Mouse (Mus musculus) erythroblast, embryonic 14.5 days (primary cell): ENCODE results near the gene Mycbp. TPM values are rescaled to one million over a fixed set of nuclear protein-coding genes. Genes with fewer than 3 reads are reported as not detected.
"Not testable (repeated sequence)": the region's sequence is repeated elsewhere in the genome, so short reads cannot be mapped to it uniquely, and the experiment has no call there.

ENCODE experiments used
- H3K27me3 ChIP-seq: 2 replicates; pipeline ENCODE4 v1.6.1; 2012; ENCODE audit warnings: inconsistent platforms; ENCODE audit not compliant: control insufficient read depth
- H3K36me3 ChIP-seq: 2 replicates; pipeline ENCODE4 v1.6.1; 2012; ENCODE audit warnings: mild to moderate bottlenecking, inconsistent platforms; ENCODE audit not compliant: control insufficient read depth
- H3K4me1 ChIP-seq: 2 replicates; pipeline ENCODE4 v1.6.1; 2012; ENCODE audit warnings: inconsistent platforms; ENCODE audit not compliant: control insufficient read depth
- H3K4me3 ChIP-seq: replicated peaks from 2 replicates; pipeline ENCODE3; 2012; ENCODE audit warnings: moderate library complexity, mild to moderate bottlenecking, inconsistent platforms
- H3K9me3 ChIP-seq: 2 replicates; pipeline ENCODE4 v1.6.1; 2012; ENCODE audit warnings: low read length, inconsistent platforms, mixed read lengths; ENCODE audit not compliant: control insufficient read depth
- GATA1 ChIP-seq: IDR thresholded peaks from 2 replicates; pipeline ENCODE4 v1.6.1; 2012; ENCODE audit warnings: low read length, inconsistent platforms, mixed read lengths
- TAL1 ChIP-seq: IDR thresholded peaks from 3 replicates; pipeline ENCODE4 v1.6.1; 2012; ENCODE audit warnings: low read length, inconsistent platforms, mixed read lengths
- polyA plus RNA-seq: library from polyadenylated mRNA; stranded (reverse); fragments of >175 nt; gene quantifications from 2 replicates; pipeline ENCODE4 v1.2.3, GENCODE M21; 2012

The Mycbp gene
- polyA plus RNA-seq, 1 experiment, result 5.4 TPM

GRCm38 (mm10) chr4:123934306-123934705 is 29.7 kb downstream of the Mycbp start:
- Histone ChIP-seq H3K4me3 (no peak overlapping the region), H3K9me3 (no peaks in the 10 kb centered on the region), H3K4me1 (no peaks in the 10 kb centered on the region), H3K36me3 (peaks cover 67% of the 10 kb centered on the region), H3K27me3 (no peaks in the 10 kb centered on the region)
- no peak for TF ChIP-seq GATA1
- TF ChIP-seq TAL1, result no peak

- no peak for TF ChIP-seq GATA1
- H3K27me3 ChIP-seq, result no peaks in the 10 kb centered on the region
- H3K36me3 ChIP-seq, result peaks cover 51% of the 10 kb centered on the region
- H3K9me3 ChIP-seq, result no peaks in the 10 kb centered on the region
- H3K4me1 ChIP-seq, result no peaks in the 10 kb centered on the region
- no peak overlapping the region for H3K4me3 ChIP-seq
Observed at GRCm38 (mm10) chr4:123936059-123936458, 31.4 kb downstream of the Mycbp start.

GRCm38 (mm10) chr4:123939838-123940237 is 35.2 kb downstream of the Mycbp start:
- peaks cover 23% of the 10 kb centered on the region for H3K36me3 ChIP-seq
- H3K27me3 ChIP-seq, result no peaks in the 10 kb centered on the region
- no peaks in the 10 kb centered on the region for H3K4me1 ChIP-seq
- H3K4me3 ChIP-seq, result no peak overlapping the region
- TF ChIP-seq TAL1 (no peak), GATA1 (no peak)
- no peaks in the 10 kb centered on the region for H3K9me3 ChIP-seq

GRCm38 (mm10) chr4:123940878-123941277 is 36.2 kb downstream of the Mycbp start:
- H3K4me3 ChIP-seq, H3K4me1 ChIP-seq, H3K27me3 ChIP-seq, H3K9me3 ChIP-seq: not testable (repeated sequence)
- H3K36me3 ChIP-seq, result peaks cover 14% of the 10 kb centered on the region

- Histone ChIP-seq H3K9me3 (no peaks in the 10 kb centered on the region), H3K4me1 (no peaks in the 10 kb centered on the region), H3K4me3 (no peak overlapping the region), H3K36me3 (no peaks in the 10 kb centered on the region), H3K27me3 (no peaks in the 10 kb centered on the region)
- TF ChIP-seq GATA1 (no peak), TAL1 (no peak)
Observed at GRCm38 (mm10) chr4:123946701-123947100, 42.1 kb downstream of the Mycbp start.

GRCm38 (mm10) chr4:123947149-123947548 is 42.5 kb downstream of the Mycbp start:
- Histone ChIP-seq H3K36me3 (no peaks in the 10 kb centered on the region), H3K4me1 (no peaks in the 10 kb centered on the region), H3K9me3 (no peaks in the 10 kb centered on the region)

GRCm38 (mm10) chr4:123948901-123949300 is 44.3 kb downstream of the Mycbp start:
- no peaks in the 10 kb centered on the region for H3K36me3 ChIP-seq

More at GRCm38 (mm10) chr4:123947149-123947548, 42.5 kb downstream of the Mycbp start:
- TF ChIP-seq TAL1, result no peak
- no peak for TF ChIP-seq GATA1
- H3K4me3 ChIP-seq, result no peak overlapping the region
- no peaks in the 10 kb centered on the region for H3K27me3 ChIP-seq

GRCm38 (mm10) chr4:123949649-123950048 is 45.0 kb downstream of the Mycbp start:
- H3K4me3 ChIP-seq, result no peak overlapping the region
- H3K4me1 ChIP-seq, result no peaks in the 10 kb centered on the region
- no peaks in the 10 kb centered on the region for H3K27me3 ChIP-seq
- no peak for TF ChIP-seq TAL1
- TF ChIP-seq GATA1, result no peak
- H3K9me3 ChIP-seq, result no peaks in the 10 kb centered on the region
- no peaks in the 10 kb centered on the region for H3K36me3 ChIP-seq

More at GRCm38 (mm10) chr4:123948901-123949300, 44.3 kb downstream of the Mycbp start:
- Histone ChIP-seq H3K4me1 (no peaks in the 10 kb centered on the region), H3K9me3 (no peaks in the 10 kb centered on the region), H3K27me3 (no peaks in the 10 kb centered on the region), H3K4me3 (no peak overlapping the region)
- no peak for TF ChIP-seq GATA1
- TF ChIP-seq TAL1, result no peak

- Histone ChIP-seq H3K9me3 (no peaks in the 10 kb centered on the region), H3K4me3 (no peak overlapping the region), H3K27me3 (peaks cover 12% of the 10 kb centered on the region), H3K36me3 (no peaks in the 10 kb centered on the region), H3K4me1 (no peaks in the 10 kb centered on the region)
- no peak for TF ChIP-seq TAL1
- TF ChIP-seq GATA1, result no peak
Observed at GRCm38 (mm10) chr4:123952059-123952458, 47.4 kb downstream of the Mycbp start.

GRCm38 (mm10) chr4:123956703-123957491 is 52.3 kb downstream of the Mycbp start:
- Histone ChIP-seq H3K36me3 (no peaks in the 10 kb centered on the region), H3K4me1 (no peaks in the 10 kb centered on the region), H3K4me3 (no peak overlapping the region), H3K27me3 (peaks cover 17% of the 10 kb centered on the region), H3K9me3 (no peaks in the 10 kb centered on the region)
- TF ChIP-seq GATA1 (no peak), TAL1 (no peak)
